Mouse (Mus musculus) midbrain, embryonic 12.5 days (tissue): Measurements from ENCODE around the gene Morn4. TPM values are rescaled to one million over a fixed set of nuclear protein-coding genes. Genes with fewer than 3 reads are reported as not detected.

Experiments used
- ATAC-seq: fragments of 200-750 bp; cut with Nextera tagmentation; 2 replicates; pipeline ENCODE4 v1.8.0; 2017; ENCODE audit warnings: low read depth, moderate TSS enrichment, moderate library complexity; ENCODE audit not compliant: low FRiP score
- H3K27ac ChIP-seq: fragments of 300-500 bp; sonication (generic); replicated peaks from 2 replicates; pipeline ENCODE4 v1.5.1; 2016; ENCODE audit warnings: mild to moderate bottlenecking
- H3K27me3 ChIP-seq: fragments of 300-500 bp; sonication (generic); 2 replicates; pipeline ENCODE4 v1.6.1; 2016; ENCODE audit warnings: mild to moderate bottlenecking
- H3K36me3 ChIP-seq: fragments of 300-500 bp; sonication (generic); 2 replicates; pipeline ENCODE4 v1.6.1; 2016
- H3K4me1 ChIP-seq: fragments of 300-500 bp; sonication (generic); 2 replicates; pipeline ENCODE4 v1.6.1; 2016
- H3K4me2 ChIP-seq: fragments of 300-500 bp; sonication (generic); replicated peaks from 2 replicates; pipeline ENCODE4 v1.6.1; 2016; ENCODE audit warnings: mild to moderate bottlenecking, moderate library complexity
- H3K4me3 ChIP-seq: fragments of 300-500 bp; sonication (generic); 2 replicates; pipeline ENCODE4 v1.5.1; 2016; ENCODE audit warnings: mild to moderate bottlenecking
- H3K9ac ChIP-seq: fragments of 300-500 bp; sonication (generic); replicated peaks from 2 replicates; pipeline ENCODE4 v1.6.1; 2016; ENCODE audit warnings: mild to moderate bottlenecking, moderate library complexity
- H3K9me3 ChIP-seq: fragments of 300-500 bp; sonication (generic); 2 replicates; pipeline ENCODE4 v1.6.1; 2016; ENCODE audit warnings: mild to moderate bottlenecking
- WGBS: fragments of 180-500 bp; shearing (Covaris S2); methylation state at CpG from one replicate; pipeline ENCODE4 v1.1.7; 2016; 5-methylcytosine and 5-hydroxymethylcytosine counted together
- polyA plus RNA-seq: library from polyadenylated mRNA; unstranded; fragments of >200 nt; fragmentation: Nextera tagmentation; extraction: Ambion mirVana; gene quantifications from 2 replicates; pipeline ENCODE4 v1.2.1, GENCODE M21; 2016

The Morn4 gene
- polyA plus RNA-seq, 1 experiment from 2014 or later, result 80.5 TPM

DNA sequence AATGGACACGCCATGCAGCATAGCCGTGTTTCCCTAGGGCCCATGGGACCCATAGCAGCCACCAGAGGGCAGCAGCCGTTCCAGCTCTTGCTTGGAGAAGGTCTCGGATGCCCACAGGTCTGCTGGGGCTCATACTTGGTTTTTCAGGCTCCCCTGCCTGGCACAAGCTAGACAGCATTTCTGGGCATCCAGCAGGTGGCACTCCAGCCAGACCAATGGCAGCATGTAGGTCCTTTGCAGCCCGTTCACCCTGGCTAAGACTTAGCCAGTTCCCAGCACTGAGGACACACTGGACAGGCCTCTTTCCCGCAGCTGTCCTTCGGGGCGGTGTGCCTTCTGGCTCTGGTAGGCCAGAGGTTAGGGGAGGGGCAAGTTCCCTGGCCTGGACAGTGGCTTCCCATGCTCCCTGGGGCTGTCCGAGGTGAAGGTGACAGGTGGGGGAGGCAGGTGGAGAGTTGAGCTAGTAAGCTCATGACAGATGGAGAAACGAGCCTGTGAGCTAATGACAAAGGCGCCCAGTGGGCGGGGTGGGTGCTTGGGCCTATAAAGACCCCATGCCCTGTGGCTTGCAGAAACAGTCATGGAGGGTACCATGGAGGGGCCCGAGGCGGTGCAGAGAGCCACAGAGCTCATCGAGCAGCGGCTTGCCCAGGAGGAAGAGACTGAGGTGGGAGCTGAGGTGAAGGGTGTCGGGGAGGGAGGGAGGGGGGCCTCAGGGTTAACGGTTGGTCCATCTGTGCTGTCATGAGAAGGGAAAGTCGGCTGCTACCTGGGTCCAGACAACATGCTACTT is 50.5 kb downstream of the Morn4 start, which contains the start of gene Ankrd2:
TSS of gene Ankrd2 (plus strand) at position 545 of the 793 bp plus-strand sequence.
- no peaks in the 10 kb centered on the region for H3K4me1 ChIP-seq
- WGBS, result 67% methylated on average over 19 of the region's 19 CpGs
- no peak within 1 kb of the TSS for H3K27ac ChIP-seq
- ATAC-seq, result peak; percentile 73
- no peak within 1 kb of the TSS for H3K9ac ChIP-seq
- H3K36me3 ChIP-seq, result 0 out of 2 replicates have a peak, but pooled peaks cover 6% of the 10 kb centered on the region
- no peaks in the 10 kb centered on the region for H3K9me3 ChIP-seq
- 0 out of 2 replicates have a peak, but pooled peaks cover 7% of the 10 kb centered on the region for H3K27me3 ChIP-seq
- H3K4me2 ChIP-seq, result no peak within 1 kb of the TSS
- no peak within 1 kb of the TSS for H3K4me3 ChIP-seq

- Histone ChIP-seq H3K4me3 (no peak overlapping the region), H3K4me2 (no peak overlapping the region), H3K36me3 (0 out of 2 replicates have a peak, but pooled peaks cover 6% of the 10 kb centered on the region), H3K9ac (no peak overlapping the region), H3K27me3 (0 out of 2 replicates have a peak, but pooled peaks cover 3% of the 10 kb centered on the region), H3K4me1 (no peaks in the 10 kb centered on the region), H3K9me3 (no peaks in the 10 kb centered on the region), H3K27ac (no peak overlapping the region)
- WGBS, result 56% methylated on average over 10 of the region's 11 CpGs
- ATAC-seq, result no peak
Observed at GRCm38 (mm10) chr19:42034881-42035455, 51.2 kb downstream of the Morn4 start.

DNA sequence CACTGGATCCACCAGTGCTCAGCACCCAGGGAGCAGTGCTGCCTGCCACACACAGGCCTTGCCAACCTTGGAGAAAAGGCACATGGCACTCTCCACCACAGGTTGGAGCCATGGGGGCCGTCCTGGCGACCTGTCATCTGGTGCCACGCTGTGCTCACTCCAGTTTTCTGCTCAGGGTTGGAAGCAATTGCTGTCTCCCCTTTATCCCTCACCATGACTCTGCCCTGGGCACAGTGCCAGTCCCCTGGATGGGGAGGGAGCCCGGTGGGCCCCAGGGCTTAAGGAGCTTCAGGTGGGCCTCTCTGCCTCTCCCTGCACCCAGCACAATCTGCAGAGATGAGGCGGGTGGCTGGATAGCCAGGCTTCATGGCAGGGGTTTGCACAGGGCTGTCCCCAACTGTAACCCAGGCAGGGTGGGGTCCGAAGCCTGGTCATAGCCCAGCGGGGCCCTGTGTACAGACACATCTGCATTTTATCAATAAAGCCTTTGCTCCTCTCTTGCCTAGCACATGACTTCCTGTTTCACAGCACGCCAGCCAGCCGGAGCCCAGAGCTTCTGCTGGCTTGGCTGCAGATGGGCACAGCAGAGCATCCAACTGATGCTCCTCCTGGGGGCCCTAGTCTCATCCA is 51.9 kb downstream of the Morn4 start:
- no peak overlapping the region for H3K4me3 ChIP-seq
- WGBS, result 68% methylated on average over 9 of the region's 9 CpGs
- H3K9ac ChIP-seq, result no peak overlapping the region
- H3K27me3 ChIP-seq, result no peaks in the 10 kb centered on the region
- no peak overlapping the region for H3K27ac ChIP-seq
- no peak for ATAC-seq
- no peaks in the 10 kb centered on the region for H3K9me3 ChIP-seq
- H3K36me3 ChIP-seq, result 0 out of 2 replicates have a peak, but pooled peaks cover 6% of the 10 kb centered on the region
- no peak overlapping the region for H3K4me2 ChIP-seq
- no peaks in the 10 kb centered on the region for H3K4me1 ChIP-seq

DNA sequence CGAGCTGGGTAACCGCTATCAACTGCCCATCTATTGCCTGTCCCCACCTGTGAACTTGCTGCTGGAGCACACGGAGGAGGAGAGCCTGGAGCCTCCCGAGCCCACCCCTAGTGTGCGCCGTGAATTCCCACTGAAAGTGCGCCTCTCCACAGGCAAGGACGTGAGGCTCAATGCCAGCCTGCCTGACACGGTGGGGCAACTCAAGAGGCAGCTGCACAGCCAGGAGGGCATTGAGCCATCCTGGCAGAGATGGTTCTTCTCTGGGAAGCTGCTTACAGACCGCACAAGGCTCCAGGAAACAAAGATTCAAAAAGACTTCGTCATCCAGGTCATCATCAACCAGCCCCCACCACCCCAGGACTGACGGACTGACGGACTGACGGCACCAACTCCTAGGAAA is 52.5 kb downstream of the Morn4 start:
- no peak for ATAC-seq
- Histone ChIP-seq H3K27ac (no peak overlapping the region), H3K27me3 (no peaks in the 10 kb centered on the region), H3K4me1 (no peaks in the 10 kb centered on the region), H3K4me3 (no peak overlapping the region), H3K4me2 (no peak overlapping the region), H3K9me3 (no peaks in the 10 kb centered on the region), H3K9ac (no peak overlapping the region), H3K36me3 (0 out of 2 replicates have a peak, but pooled peaks cover 6% of the 10 kb centered on the region)
- WGBS, result 89% methylated on average over 14 of the region's 14 CpGs

- H3K27ac ChIP-seq, result no peak overlapping the region
- H3K4me2 ChIP-seq, result no peak overlapping the region
- 0 out of 2 replicates have a peak, but pooled peaks cover 6% of the 10 kb centered on the region for H3K36me3 ChIP-seq
- no peak overlapping the region for H3K9ac ChIP-seq
- ATAC-seq, result no peak
- no peaks in the 10 kb centered on the region for H3K27me3 ChIP-seq
- H3K4me3 ChIP-seq, result no peak overlapping the region
- H3K9me3 ChIP-seq, result no peaks in the 10 kb centered on the region
- no peaks in the 10 kb centered on the region for H3K4me1 ChIP-seq
- WGBS, result 84% methylated on average over 5 of the region's 5 CpGs
Observed at GRCm38 (mm10) chr19:42031112-42031511, 55.0 kb downstream of the Morn4 start.

- ATAC-seq, result 0 out of 2 replicates have a peak, but pooled peaks have one; percentile 27
- Histone ChIP-seq H3K27ac (no peak overlapping the region), H3K4me2 (no peak overlapping the region), H3K27me3 (no peaks in the 10 kb centered on the region), H3K4me1 (no peaks in the 10 kb centered on the region; the same call in 1 of the 2 replicates), H3K36me3 (no peaks in the 10 kb centered on the region), H3K9ac (no peak overlapping the region), H3K4me3 (no peak overlapping the region), H3K9me3 (no peaks in the 10 kb centered on the region)
- WGBS, result 10% methylated on average over 5 of the region's 5 CpGs
Observed at GRCm38 (mm10) chr19:42026158-42026557, 60.0 kb downstream of the Morn4 start.

Other genes with a start within 250 kb of the Morn4 start
- 15.1 and 15.8 TPM in 2 replicates for gene Frat2, start 238.2 kb downstream of the Morn4 start, polyA plus RNA-seq
- 22.8 and 22.9 TPM in 2 replicates for gene Rrp12, start 190.2 kb downstream of the Morn4 start, polyA plus RNA-seq
- 514 and 531 TPM in 2 replicates for gene Pgam1, start 174.4 kb downstream of the Morn4 start, polyA plus RNA-seq
- 73.1 and 76.8 TPM in 2 replicates for gene Exosc1, start 152.9 kb downstream of the Morn4 start, polyA plus RNA-seq
- gene Zdhhc16, start 152.9 kb downstream of the Morn4 start, polyA plus RNA-seq, result 79.9 and 82.6 TPM in 2 replicates
- gene Mms19, start 105.2 kb downstream of the Morn4 start, polyA plus RNA-seq, result 35.5 and 37.8 TPM in 2 replicates
- 11.2 and 12.0 TPM in 2 replicates for gene Ubtd1, start 104.6 kb downstream of the Morn4 start, polyA plus RNA-seq
- gene Ankrd2, start 50.4 kb downstream of the Morn4 start, polyA plus RNA-seq, result not detected in 2 replicates
- 0.98 and 1.3 TPM in 2 replicates for gene Hoga1, start 40.7 kb downstream of the Morn4 start, polyA plus RNA-seq
- gene 4933411K16Rik, start 34.1 kb downstream of the Morn4 start, polyA plus RNA-seq, result not detected in 2 replicates
- 36.0 and 36.2 TPM in 2 replicates for gene Pi4k2a, start 4.1 kb upstream of the Morn4 start, polyA plus RNA-seq
- 9.1 TPM in 2 replicates for gene Avpi1, start 42.7 kb upstream of the Morn4 start, polyA plus RNA-seq
- 4.2 and 4.8 TPM in 2 replicates for gene Marveld1, start 61.0 kb upstream of the Morn4 start, polyA plus RNA-seq
- 53.3 and 55.5 TPM in 2 replicates for gene Zfyve27, start 77.6 kb upstream of the Morn4 start, polyA plus RNA-seq
- gene Sfrp5, start 115.9 kb upstream of the Morn4 start, polyA plus RNA-seq, result not detected in 2 replicates
- gene Golga7b, start 161.2 kb upstream of the Morn4 start, polyA plus RNA-seq, result 7.7 and 8.8 TPM in 2 replicates